Mouse (Mus musculus) adrenal gland (tissue): ENCODE measurements around the gene Dtx3.
"Not testable (repeated sequence)": the region's sequence is repeated elsewhere in the genome, so short reads cannot be mapped to it uniquely, and the experiment has no call there.

Experiments used
- intact Hi-C: fragments of 180-260 bp; cut with DNase I; formaldehyde crosslinking; loops from one replicate; pipeline ENCODE4 v1.15.1; 2025

Dtx3 gene

GRCm38 (mm10) chr10:127205373-127205772 is 9.8 kb upstream of the Dtx3 start:
- intact Hi-C loops, result no loop called here

GRCm38 (mm10) chr10:127204589-127204988 is 9.1 kb upstream of the Dtx3 start:
- intact Hi-C loops, result no loop called here

GRCm38 (mm10) chr10:127203106-127203505 is 7.6 kb upstream of the Dtx3 start:
- intact Hi-C loops, result no loop called here

- intact Hi-C loops, result no loop called here
Observed at GRCm38 (mm10) chr10:127200279-127200678, 4.8 kb upstream of the Dtx3 start.

GRCm38 (mm10) chr10:127199474-127199873 is 3.9 kb upstream of the Dtx3 start:
- intact Hi-C loops, result no loop called here

- intact Hi-C loops, result no loop called here
Observed at GRCm38 (mm10) chr10:127199068-127199467, 3.5 kb upstream of the Dtx3 start.

- intact Hi-C loops, result no loop called here
Observed at GRCm38 (mm10) chr10:127198492-127198891, 3.0 kb upstream of the Dtx3 start.

- intact Hi-C loops, result no loop called here
Observed at GRCm38 (mm10) chr10:127197505-127198110, 2.1 kb upstream of the Dtx3 start.

- intact Hi-C loops, result no loop called here
Observed at GRCm38 (mm10) chr10:127197104-127197503, 1.6 kb upstream of the Dtx3 start.

- intact Hi-C loops, result no loop called here
Observed at GRCm38 (mm10) chr10:127196392-127196791, 864 bp upstream of the Dtx3 start.

- intact Hi-C loops, result no loop called here
Observed at GRCm38 (mm10) chr10:127194428-127195327, 850 bp downstream of the Dtx3 start.

- intact Hi-C loops, result no loop called here
Observed at GRCm38 (mm10) chr10:127193011-127193410, 2.5 kb downstream of the Dtx3 start.

GRCm38 (mm10) chr10:127192057-127192328 is 3.5 kb downstream of the Dtx3 start:
- intact Hi-C loops, result not testable (repeated sequence)

- intact Hi-C loops, result no loop called here
Observed at GRCm38 (mm10) chr10:127191191-127192056, 4.1 kb downstream of the Dtx3 start.

- intact Hi-C loops, result no loop called here
Observed at GRCm38 (mm10) chr10:127190398-127191190, 4.9 kb downstream of the Dtx3 start.

- intact Hi-C loops, result no loop called here
Observed at GRCm38 (mm10) chr10:127189651-127190381, 5.7 kb downstream of the Dtx3 start, which contains the start of gene Arhgef25. Arhgef25 (minus strand) TSS chr10:127190083.

GRCm38 (mm10) chr10:127189116-127189650 is 6.3 kb downstream of the Dtx3 start:
- intact Hi-C loops, result no loop called here

GRCm38 (mm10) chr10:127188465-127189115 is 6.9 kb downstream of the Dtx3 start:
- intact Hi-C loops, result no loop called here

- intact Hi-C loops, result no loop called here
Observed at GRCm38 (mm10) chr10:127188079-127188453, 7.5 kb downstream of the Dtx3 start.
